Mouse (Mus musculus) liver, embryonic 11.5 days (tissue): ENCODE measurements at regions not wholly inside any gene's neighbourhood (a gene's known extent, or its start where the extent isn't known, plus 50 kb on each side); places are given as distances from the start of the nearest gene placed in this dataset.

Experiments
- ATAC-seq: fragments of 200-750 bp; cut with Nextera tagmentation; replicated peaks from 2 replicates; pipeline ENCODE4 v1.8.0; 2017; ENCODE audit warnings: moderate number of reproducible peaks, mild to moderate bottlenecking, moderate TSS enrichment, moderate library complexity; ENCODE audit not compliant: low FRiP score
- DNase-seq: peaks from one replicate; pipeline ENCODE4 v3.0.0-alpha.2; 2017; ENCODE audit warnings: low spot score
- H3K27ac ChIP-seq: fragments of 300-500 bp; sonication (generic); 2 replicates; pipeline ENCODE4 v1.5.1; 2014; ENCODE audit warnings: mild to moderate bottlenecking, low read depth, low read length, control low read depth
- H3K27me3 ChIP-seq: fragments of 300-500 bp; sonication (generic); replicated peaks from 2 replicates; pipeline ENCODE4 v1.6.1; 2014; ENCODE audit warnings: low read length, mixed read lengths; ENCODE audit not compliant: control insufficient read depth, insufficient read depth
- H3K36me3 ChIP-seq: fragments of 300-500 bp; sonication (generic); 2 replicates; pipeline ENCODE4 v1.6.1; 2014; ENCODE audit warnings: mild to moderate bottlenecking, low read length, moderate library complexity, mixed read lengths; ENCODE audit not compliant: control insufficient read depth, insufficient read depth
- H3K4me1 ChIP-seq: fragments of 300-500 bp; sonication (generic); replicated peaks from 2 replicates; pipeline ENCODE4 v1.6.1; 2014; ENCODE audit warnings: low read length, mixed read lengths; ENCODE audit not compliant: control insufficient read depth, insufficient read depth
- H3K4me2 ChIP-seq: fragments of 300-500 bp; sonication (generic); 2 replicates; pipeline ENCODE4 v1.6.1; 2014; ENCODE audit warnings: mild to moderate bottlenecking, control low read depth, moderate library complexity
- H3K4me3 ChIP-seq: fragments of 300-500 bp; sonication (generic); 2 replicates; pipeline ENCODE4 v1.5.1; 2014; ENCODE audit warnings: low read depth, low read length, control low read depth
- H3K9ac ChIP-seq: fragments of 300-500 bp; sonication (generic); 2 replicates; pipeline ENCODE4 v1.6.1; 2014; ENCODE audit warnings: low read depth, low read length, control low read depth
- H3K9me3 ChIP-seq: fragments of 300-500 bp; sonication (generic); 2 replicates; pipeline ENCODE4 v1.6.1; 2016; ENCODE audit warnings: low read length, inconsistent platforms, mixed read lengths; ENCODE audit not compliant: control insufficient read depth
- WGBS: fragments of 180-500 bp; shearing (Covaris S2); extraction: QIAGEN DNeasy Blood & Tissue Kit; methylation state at CpG from one replicate; pipeline ENCODE4 v1.1.7; 2014; 5-methylcytosine and 5-hydroxymethylcytosine counted together

GRCm38 (mm10) chr4:89405624-89406167 is 94.9 kb upstream of the Cdkn2b start:
- Histone ChIP-seq H3K27ac (no peak overlapping the region), H3K36me3 (no peaks in the 10 kb centered on the region), H3K9me3 (no peaks in the 10 kb centered on the region), H3K4me1 (no peaks in the 10 kb centered on the region), H3K9ac (no peak overlapping the region), H3K4me2 (no peak overlapping the region), H3K4me3 (no peak overlapping the region), H3K27me3 (no peaks in the 10 kb centered on the region; the same call in 1 of the 2 replicates)
- DNase-seq (no peak), ATAC-seq (no peak)
- 57% methylated on average over 2 of the region's 2 CpGs for WGBS

DNA sequence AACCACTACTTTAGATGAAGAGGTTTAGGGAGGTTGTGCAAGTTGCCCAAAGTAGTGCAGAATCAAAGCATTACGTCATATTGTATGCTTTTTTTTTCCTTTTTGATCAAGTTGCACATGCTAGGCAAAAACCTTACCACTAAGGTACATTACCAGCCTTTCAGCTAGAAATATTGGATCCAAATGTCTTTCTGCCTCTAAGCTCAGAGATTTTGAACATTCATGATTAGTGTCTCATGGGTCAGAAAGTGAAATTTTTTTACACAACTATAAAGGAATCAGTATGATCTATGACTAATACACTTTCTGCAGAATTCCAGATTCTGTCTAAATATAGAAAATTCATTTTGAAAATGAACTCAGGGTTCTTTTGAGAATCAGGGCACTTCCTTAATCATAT is 92.3 kb upstream of the Cdkn2b start:
- ATAC-seq, result no peak
- DNase-seq, result no peak
- Histone ChIP-seq H3K4me1 (no peaks in the 10 kb centered on the region), H3K9ac (no peak overlapping the region), H3K36me3 (no peaks in the 10 kb centered on the region), H3K27ac (no peak overlapping the region), H3K4me3 (no peak overlapping the region), H3K4me2 (no peak overlapping the region), H3K9me3 (no peaks in the 10 kb centered on the region), H3K27me3 (no peaks in the 10 kb centered on the region; the same call in 1 of the 2 replicates)
- 86% methylated on average over 1 of the region's 1 CpGs for WGBS

DNA sequence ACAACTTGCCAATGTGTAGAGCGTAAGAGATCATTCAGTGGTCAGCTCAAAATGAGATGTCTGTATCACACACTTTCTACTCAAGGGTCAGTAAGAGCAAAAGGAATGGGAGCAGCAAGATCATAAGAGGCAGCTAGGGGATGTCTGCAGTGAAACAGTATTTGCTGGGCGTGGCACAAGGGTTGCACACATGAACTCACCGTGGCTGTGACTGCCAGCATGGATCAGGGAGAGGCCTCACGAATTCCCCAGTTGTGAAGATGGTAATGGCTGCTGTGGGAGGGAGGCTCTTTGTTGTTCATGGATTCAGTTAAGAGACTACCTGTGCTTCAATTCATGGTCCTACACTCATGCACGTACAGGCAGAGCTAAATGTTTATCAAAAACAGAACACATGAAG is 91.5 kb upstream of the Cdkn2b start:
- Histone ChIP-seq H3K27ac (no peak overlapping the region), H3K9ac (no peak overlapping the region), H3K4me1 (no peaks in the 10 kb centered on the region), H3K9me3 (no peaks in the 10 kb centered on the region), H3K27me3 (no peaks in the 10 kb centered on the region; the same call in 1 of the 2 replicates), H3K36me3 (no peaks in the 10 kb centered on the region), H3K4me3 (no peak overlapping the region), H3K4me2 (no peak overlapping the region)
- DNase-seq (no peak), ATAC-seq (no peak)
- WGBS, result 71% methylated on average over 5 of the region's 5 CpGs

DNA sequence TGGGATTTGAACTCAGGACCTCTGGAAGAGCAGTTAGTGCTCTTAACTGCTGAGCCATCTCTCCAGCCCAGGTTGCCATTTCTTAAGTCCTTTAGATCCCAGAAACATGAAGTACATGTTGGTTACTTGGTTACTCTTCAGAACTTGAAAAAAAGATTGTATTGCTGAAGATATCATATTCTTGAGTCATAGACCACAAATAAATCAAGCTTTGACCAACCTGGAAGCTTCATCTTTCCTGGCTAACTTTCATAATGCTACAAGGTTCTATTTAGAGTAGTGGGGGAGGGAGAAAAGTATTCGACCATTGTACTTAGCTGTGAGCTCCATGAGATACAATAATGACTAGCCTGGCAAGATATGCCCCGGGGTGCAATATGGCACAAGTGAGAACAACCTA is 90.9 kb upstream of the Cdkn2b start:
- ATAC-seq (no peak), DNase-seq (no peak)
- no peaks in the 10 kb centered on the region for H3K4me1 ChIP-seq
- no peak overlapping the region for H3K4me3 ChIP-seq
- H3K36me3 ChIP-seq, result no peaks in the 10 kb centered on the region
- H3K9me3 ChIP-seq, result no peaks in the 10 kb centered on the region
- H3K27ac ChIP-seq, result no peak overlapping the region
- no peak overlapping the region for H3K4me2 ChIP-seq
- no peak overlapping the region for H3K9ac ChIP-seq
- 61% methylated on average over 2 of the region's 2 CpGs for WGBS
- H3K27me3 ChIP-seq, result no peaks in the 10 kb centered on the region; the same call in 1 of the 2 replicates

DNA sequence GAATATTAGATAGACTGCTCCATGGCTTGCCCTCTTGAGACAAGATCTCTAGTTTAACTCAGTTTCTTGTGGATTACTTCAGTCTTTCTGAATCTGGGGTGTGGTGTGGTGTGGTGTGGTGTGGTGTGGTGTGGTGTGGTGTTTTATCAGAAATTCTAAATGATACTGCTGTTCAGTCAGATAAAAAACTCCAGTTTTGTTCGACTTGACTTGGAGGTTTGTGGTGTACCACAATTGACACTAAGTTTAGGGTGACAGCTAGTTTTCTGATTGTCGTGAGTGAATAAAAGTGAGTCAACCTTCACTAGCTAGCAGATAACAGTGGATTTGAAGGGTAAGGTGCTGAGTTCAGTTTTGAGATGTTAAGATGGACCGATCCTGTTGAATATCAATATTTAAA is 89.5 kb upstream of the Cdkn2b start:
- H3K27me3 ChIP-seq, result no peaks in the 10 kb centered on the region; the same call in 1 of the 2 replicates
- no peaks in the 10 kb centered on the region for H3K4me1 ChIP-seq
- WGBS, result 54% methylated on average over 3 of the region's 3 CpGs
- H3K9ac ChIP-seq, result no peak overlapping the region
- no peaks in the 10 kb centered on the region for H3K9me3 ChIP-seq
- no peaks in the 10 kb centered on the region for H3K36me3 ChIP-seq
- H3K4me2 ChIP-seq, result no peak overlapping the region
- H3K27ac ChIP-seq, result no peak overlapping the region
- DNase-seq, result no peak
- ATAC-seq, result no peak
- H3K4me3 ChIP-seq, result no peak overlapping the region

- no peaks in the 10 kb centered on the region for H3K4me1 ChIP-seq
- no peak overlapping the region for H3K4me3 ChIP-seq
- whole genome bisulfite sequencing, result 56% methylated on average over 2 of the region's 2 CpGs
- H3K36me3 ChIP-seq, result no peaks in the 10 kb centered on the region
- ATAC-seq (no peak), DNase-seq (no peak)
- H3K27ac ChIP-seq, result no peak overlapping the region
- H3K9ac ChIP-seq, result no peak overlapping the region
- no peaks in the 10 kb centered on the region for H3K27me3 ChIP-seq
- H3K9me3 ChIP-seq, result no peaks in the 10 kb centered on the region
- H3K4me2 ChIP-seq, result no peak overlapping the region
These were observed 88.4 kb upstream of the Cdkn2b start for GRCm38 (mm10) chr4:89399277-89399676.

DNA sequence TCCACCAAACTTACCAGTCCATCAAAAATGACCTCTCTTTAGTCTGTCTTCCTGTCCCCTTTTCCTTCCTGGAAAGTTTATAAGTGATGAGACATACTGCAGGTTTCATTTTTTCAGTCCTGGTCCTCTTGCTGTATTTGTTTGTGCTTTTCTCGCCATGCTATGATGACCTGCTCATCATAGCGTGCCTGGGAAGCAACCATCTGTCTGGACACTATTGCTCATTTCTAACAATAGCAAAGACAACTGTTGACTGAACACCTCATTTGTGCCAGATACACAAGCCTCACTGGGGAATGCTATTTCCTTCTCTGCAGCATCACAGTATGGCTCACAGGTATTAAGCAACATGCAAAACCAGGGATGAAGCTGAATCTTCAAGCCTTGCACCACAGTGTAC is 85.2 kb upstream of the Cdkn2b start:
- Histone ChIP-seq H3K36me3 (no peaks in the 10 kb centered on the region), H3K27me3 (no peaks in the 10 kb centered on the region), H3K9me3 (no peaks in the 10 kb centered on the region), H3K4me3 (no peak overlapping the region), H3K4me1 (no peaks in the 10 kb centered on the region), H3K4me2 (no peak overlapping the region), H3K9ac (no peak overlapping the region), H3K27ac (no peak overlapping the region)
- ATAC-seq, result no peak
- 78% methylated on average over 2 of the region's 2 CpGs for WGBS
- DNase-seq, result no peak

DNA sequence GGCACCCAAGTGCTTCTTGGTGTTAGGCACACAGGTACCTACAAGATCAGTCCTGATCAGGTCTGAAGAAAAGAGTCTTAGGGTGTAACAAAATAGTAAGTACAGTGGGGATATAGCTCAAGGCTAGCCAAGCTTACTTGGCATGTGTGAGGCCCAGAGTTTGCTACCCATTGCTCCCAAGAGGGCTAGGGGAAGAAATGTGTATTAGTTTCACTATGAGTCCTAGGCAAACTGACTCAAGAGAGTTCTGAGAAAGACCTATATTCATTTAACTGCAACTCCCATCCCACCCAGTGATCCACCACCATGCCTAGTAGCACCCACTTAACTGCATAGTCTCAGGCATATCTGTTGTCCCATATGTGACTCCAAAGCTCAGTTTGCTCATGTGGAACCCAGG is 84.5 kb upstream of the Cdkn2b start:
- Histone ChIP-seq H3K27ac (no peak overlapping the region), H3K36me3 (no peaks in the 10 kb centered on the region), H3K27me3 (no peaks in the 10 kb centered on the region), H3K4me1 (no peaks in the 10 kb centered on the region), H3K9ac (no peak overlapping the region), H3K4me3 (no peak overlapping the region), H3K4me2 (no peak overlapping the region), H3K9me3 (no peaks in the 10 kb centered on the region)
- DNase-seq, result no peak
- no peak for ATAC-seq

DNA sequence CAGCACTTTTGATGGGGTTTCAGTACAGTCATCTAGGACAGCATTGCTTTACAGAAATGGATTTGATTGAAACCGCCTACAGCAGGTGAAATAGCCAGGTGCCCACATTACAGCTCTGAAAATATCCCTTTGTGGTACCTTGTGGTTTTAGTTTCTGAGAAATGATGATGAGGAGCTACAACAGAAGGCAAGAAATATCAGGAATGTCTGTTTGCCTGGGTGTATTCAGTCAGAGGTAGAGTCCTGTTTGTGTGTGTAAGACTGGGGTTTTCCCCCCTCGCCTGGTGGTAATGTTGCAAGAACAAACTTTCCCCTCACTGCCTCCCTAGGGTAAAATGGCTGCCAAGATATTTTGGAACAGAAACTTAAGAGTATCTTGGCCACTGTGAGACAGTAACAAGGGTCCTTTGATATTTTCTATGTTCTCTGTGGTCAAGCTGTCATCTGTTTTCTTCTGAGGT is 82.4 kb upstream of the Cdkn2b start:
- 76% methylated on average over 2 of the region's 2 CpGs for WGBS
- no peaks in the 10 kb centered on the region for H3K4me1 ChIP-seq
- no peak for DNase-seq
- no peak overlapping the region for H3K4me3 ChIP-seq
- H3K27me3 ChIP-seq, result no peaks in the 10 kb centered on the region
- H3K27ac ChIP-seq, result no peak overlapping the region
- no peaks in the 10 kb centered on the region for H3K9me3 ChIP-seq
- H3K9ac ChIP-seq, result no peak overlapping the region
- no peak for ATAC-seq
- H3K36me3 ChIP-seq, result no peaks in the 10 kb centered on the region
- H3K4me2 ChIP-seq, result no peak overlapping the region
